In the genomic region with DNA sequence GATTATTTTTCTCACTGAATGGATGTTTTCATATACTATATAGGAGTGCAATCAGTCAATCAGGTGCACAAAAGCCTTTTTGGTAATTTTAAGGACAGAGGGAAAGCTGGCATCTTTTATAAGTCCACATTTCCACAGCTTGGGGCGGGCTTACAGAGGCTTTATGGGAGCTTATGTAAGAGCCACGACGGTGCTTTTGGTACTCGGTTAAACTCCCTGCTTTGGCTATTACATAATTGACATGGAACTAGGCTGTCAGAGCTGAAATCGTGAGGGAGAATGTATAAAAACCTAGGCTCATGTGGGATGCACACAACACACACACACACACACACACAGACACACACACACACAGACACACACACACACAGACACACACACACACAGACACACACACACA, we compare ENCODE assay signal across 12 mouse cellular contexts. TPM values are rescaled to one million over a fixed set of nuclear protein-coding genes. Genes with fewer than 3 reads are reported as not detected.
DNase-seq lines count a peak whose midpoint lies in the region; ATAC-seq lines count a peak whose summit lies in the region.
"Had no signal": no experiment of that assay in that cellular context is flagged by ENCODE, and none has a peak within 500 bp of the region (broad histone marks: within the 10 kb centered on the region; RNA-seq: fewer than 3 reads in every experiment).

No protein-coding gene starts in this region.

- no peaks in the 10 kb centered on the region for H3K9me3 ChIP-seq in midbrain, embryonic 13.5 days
- no peaks in the 10 kb centered on the region for H3K9me3 ChIP-seq in midbrain, embryonic 11.5 days (ENCODE audit: control insufficient read depth, low read length)
- H3K9me3 ChIP-seq: limb, embryonic 13.5 days had no signal

- peaks cover 17% of the 10 kb centered on the region for H3K4me1 ChIP-seq in midbrain, embryonic 13.5 days (replicated peaks)
- H3K4me1 ChIP-seq in midbrain, embryonic 11.5 days (ENCODE audit: control insufficient read depth, insufficient read depth, low read length) = peaks cover 7% of the 10 kb centered on the region; the same call in 1 of the 2 replicates

- peaks cover 23% of the 10 kb centered on the region for H3K27me3 ChIP-seq in midbrain, embryonic 13.5 days
- H3K27me3 ChIP-seq in midbrain, embryonic 11.5 days (ENCODE audit: control insufficient read depth, insufficient read depth, low read length) = peaks cover 21% of the 10 kb centered on the region; the same call in 1 of the 2 replicates

- no peak for DNase-seq in frontal cortex, postnatal 10 days (ENCODE audit: low spot score in 2 of 2)
- no peak for DNase-seq in midbrain, embryonic 11.5 days (ENCODE audit: low spot score, missing footprints)
- DNase-seq in left cerebral cortex, postnatal 14 days (ENCODE audit: low spot score in 2 of 2) = peak; percentile 57 to 67
- DNase-seq in telencephalon, adult 2 months (ENCODE audit: low read depth, low spot score) = peak; percentile 92
- no peak for DNase-seq in ovary, postnatal 36 days (ENCODE audit: low spot score)
- no peak for DNase-seq in spleen, postnatal 14 days (ENCODE audit: low spot score in 2 of 2)
- DNase-seq: heart, adult 2 months; lung, postnatal 14 days had no signal

- peak overlapping the region; percentile 87 for H3K4me2 ChIP-seq in midbrain, embryonic 13.5 days (replicated peaks)
- no peak overlapping the region for H3K4me2 ChIP-seq in midbrain, embryonic 11.5 days
- H3K4me2 ChIP-seq: limb, embryonic 13.5 days had no signal

- intact Hi-C loops in left cerebral cortex, postnatal 14 days (cut with DNase I) = loop anchor here (5.0 kb wide), 2 partner anchors 133 to 173 kb away; no protein-coding TSS in a partner anchor

- peak overlapping the region; percentile 78 for H3K4me3 ChIP-seq in midbrain, embryonic 13.5 days (replicated peaks)
- H3K4me3 ChIP-seq in midbrain, embryonic 11.5 days (ENCODE audit: low read depth, low read length) = no peak overlapping the region
- H3K4me3 ChIP-seq: heart, adult 2 months; limb, embryonic 13.5 days had no signal

- peak; percentile 38; the same call in 1 of the 2 replicates for ATAC-seq in frontal cortex, adult (ENCODE audit: low TSS enrichment)
- no peak for ATAC-seq in midbrain, embryonic 13.5 days
- ATAC-seq in midbrain, embryonic 11.5 days (ENCODE audit: low FRiP score) = no peak
- ATAC-seq: intestine, embryonic 16.5 days had no signal

- H3K27ac ChIP-seq in midbrain, embryonic 13.5 days = no peak overlapping the region
- H3K27ac ChIP-seq in midbrain, embryonic 11.5 days (ENCODE audit: low read depth, low read length) = no peak overlapping the region
- H3K27ac ChIP-seq: heart, adult 2 months; limb, embryonic 13.5 days had no signal

- 0 out of 2 replicates have a peak overlapping the region, but pooled peaks have one; percentile 10 for H3K9ac ChIP-seq in midbrain, embryonic 13.5 days (replicated peaks)
- no peak overlapping the region for H3K9ac ChIP-seq in midbrain, embryonic 11.5 days (ENCODE audit: low read length)
- H3K9ac ChIP-seq: limb, embryonic 13.5 days had no signal

- 25% methylated on average over 5 of the region's 5 CpGs for WGBS in midbrain, embryonic 13.5 days
- WGBS in midbrain, embryonic 11.5 days = 39% methylated on average over 5 of the region's 5 CpGs

- H3K36me3 ChIP-seq in midbrain, embryonic 13.5 days = no peaks in the 10 kb centered on the region
- H3K36me3 ChIP-seq in midbrain, embryonic 11.5 days (ENCODE audit: control insufficient read depth, insufficient read depth, low read length) = no peaks in the 10 kb centered on the region
- H3K36me3 ChIP-seq: limb, embryonic 13.5 days had no signal

RNA-seq across cellular contexts. Expression of a gene that starts 2.0 kb away (rescaled TPM):
- polyA plus RNA-seq in midbrain, embryonic 13.5 days (2015; fragmentation: Nextera tagmentation; extraction: Ambion mirVana) = 35.1 and 38.1 TPM in 2 replicates
- 13.8 and 18.3 TPM in 2 replicates for polyA plus RNA-seq in midbrain, embryonic 11.5 days (2014; fragmentation: Nextera tagmentation; extraction: Ambion mirVana)
- total RNA-seq in left cerebral cortex, postnatal 14 days (2021) = 10 to 100 TPM; 37.7 to 45.7 TPM

Comparison
In these comparisons a context has a peak if more than half of its experiments do, and no peak if none do; other contexts are left out.
1. DNase-seq: peak in left cerebral cortex, postnatal 14 days (2 of 2) and telencephalon, adult 2 months (single experiment); none in frontal cortex, postnatal 10 days (0 of 2), midbrain, embryonic 11.5 days (single experiment), ovary, postnatal 36 days (single experiment) and spleen, postnatal 14 days (0 of 2).